Mouse (Mus musculus): ENCODE measurements around the gene Rps11. TPM values are rescaled to one million over a fixed set of nuclear protein-coding genes. Genes with fewer than 3 reads are reported as not detected.
"Not testable (repeated sequence)": the region's sequence is repeated elsewhere in the genome, so short reads cannot be mapped to it uniquely, and the experiment has no call there.

Rps11 gene
- 974 and 1,229 TPM in 2 replicates for total RNA-seq (2014; rRNA removed)
- polyA plus RNA-seq (2015; fragmentation: Nextera tagmentation; extraction: Ambion mirVana) = 814 and 982 TPM in 2 replicates

- peak within 1 kb of the TSS; percentile 92 for H3K27ac ChIP-seq (ENCODE audit: low read depth, low read length)
- H3K9ac ChIP-seq = peak within 1 kb of the TSS; percentile 99
- peaks cover 60% of the 10 kb centered on the region for H3K36me3 ChIP-seq (ENCODE audit: insufficient read depth)
- ATAC-seq = peak; percentile 85
- DNase-seq = peak; percentile 100
- peak within 1 kb of the TSS; percentile 86 for H3K4me3 ChIP-seq (ENCODE audit: low read depth, low read length)
- WGBS = 2% methylated on average over 59 of the region's 59 CpGs
- no peaks in the 10 kb centered on the region for H3K9me3 ChIP-seq (ENCODE audit: low read length)
- TF ChIP-seq CTCF (IDR thresholded peaks at IDR 0.05; ENCODE audit: low read depth) = no peak; the same call in none of the 2 replicates
- no peaks in the 10 kb centered on the region for H3K27me3 ChIP-seq (ENCODE audit: insufficient read depth, low read length)
- peaks cover 11% of the 10 kb centered on the region for H3K4me1 ChIP-seq (ENCODE audit: insufficient read depth)
- H3K4me2 ChIP-seq (ENCODE audit: low read depth) = peak within 1 kb of the TSS; percentile 91
Measured at GRCm38 (mm10) chr7:45124224-45125143, at the start of gene Rps11. Gene Rps11, minus strand, starts transcription at chr7:45124439.

- not testable (repeated sequence) for H3K9ac ChIP-seq; H3K4me2 ChIP-seq (ENCODE audit: low read depth); H3K4me3 ChIP-seq (ENCODE audit: low read depth, low read length); H3K4me1 ChIP-seq (ENCODE audit: insufficient read depth); H3K27ac ChIP-seq (ENCODE audit: low read depth, low read length); H3K36me3 ChIP-seq (ENCODE audit: insufficient read depth); DNase-seq; ATAC-seq; H3K9me3 ChIP-seq (ENCODE audit: low read length)
- peaks cover 45% of the 10 kb centered on the region for H3K27me3 ChIP-seq (ENCODE audit: insufficient read depth, low read length)
- peak; percentile 61 for TF ChIP-seq CTCF (IDR thresholded peaks at IDR 0.05; ENCODE audit: low read depth)
- 58% methylated on average over 1 of the region's 1 CpGs for WGBS
Measured at GRCm38 (mm10) chr7:45173772-45174171, 49.5 kb upstream of the Rps11 start.

GRCm38 (mm10) chr7:45172974-45173373, 48.7 kb upstream of the Rps11 start:
- no peak for DNase-seq
- no peaks in the 10 kb centered on the region; the same call in 1 of the 2 replicates for H3K4me1 ChIP-seq (ENCODE audit: insufficient read depth)
- ATAC-seq = no peak
- no peaks in the 10 kb centered on the region for H3K36me3 ChIP-seq (ENCODE audit: insufficient read depth)
- 69% methylated on average over 7 of the region's 7 CpGs for WGBS
- peaks cover 41% of the 10 kb centered on the region for H3K27me3 ChIP-seq (ENCODE audit: insufficient read depth, low read length)
- TF ChIP-seq CTCF (IDR thresholded peaks at IDR 0.05; ENCODE audit: low read depth) = peak; percentile 43; the same call in 1 of the 2 replicates
- H3K4me3 ChIP-seq (ENCODE audit: low read depth, low read length) = no peak overlapping the region
- H3K27ac ChIP-seq (ENCODE audit: low read depth, low read length) = no peak overlapping the region
- H3K4me2 ChIP-seq (ENCODE audit: low read depth) = no peak overlapping the region
- H3K9me3 ChIP-seq (ENCODE audit: low read length) = no peaks in the 10 kb centered on the region
- H3K9ac ChIP-seq = no peak overlapping the region

- 94% methylated on average over 3 of the region's 3 CpGs for WGBS
- H3K27ac ChIP-seq (ENCODE audit: low read depth, low read length) = no peak overlapping the region
- no peak overlapping the region for H3K4me3 ChIP-seq (ENCODE audit: low read depth, low read length)
- ATAC-seq = peak; percentile 23; the same call in 1 of the 2 replicates
- no peaks in the 10 kb centered on the region for H3K4me1 ChIP-seq (ENCODE audit: insufficient read depth)
- H3K9ac ChIP-seq = no peak overlapping the region
- no peaks in the 10 kb centered on the region for H3K9me3 ChIP-seq (ENCODE audit: low read length)
- H3K36me3 ChIP-seq (ENCODE audit: insufficient read depth) = no peaks in the 10 kb centered on the region
- H3K4me2 ChIP-seq (ENCODE audit: low read depth) = no peak overlapping the region
- TF ChIP-seq CTCF (IDR thresholded peaks at IDR 0.05; ENCODE audit: low read depth) = no peak
- DNase-seq = no peak
- H3K27me3 ChIP-seq (ENCODE audit: insufficient read depth, low read length) = peaks cover 15% of the 10 kb centered on the region
Measured at GRCm38 (mm10) chr7:45169495-45169894, 45.3 kb upstream of the Rps11 start.

GRCm38 (mm10) chr7:45168656-45169055, 44.4 kb upstream of the Rps11 start:
- Histone ChIP-seq H3K4me2 (ENCODE audit: low read depth) (peak overlapping the region; percentile 38), H3K4me3 (ENCODE audit: low read depth, low read length) (no peak overlapping the region), H3K9me3 (ENCODE audit: low read length) (no peaks in the 10 kb centered on the region), H3K4me1 (ENCODE audit: insufficient read depth) (no peaks in the 10 kb centered on the region), H3K27ac (ENCODE audit: low read depth, low read length) (no peak overlapping the region), H3K36me3 (ENCODE audit: insufficient read depth) (no peaks in the 10 kb centered on the region), H3K27me3 (ENCODE audit: insufficient read depth, low read length) (peaks cover 11% of the 10 kb centered on the region), H3K9ac (0 out of 2 replicates have a peak overlapping the region, but pooled peaks have one; percentile 18)
- DNase-seq (no peak), ATAC-seq (no peak)
- TF ChIP-seq CTCF (IDR thresholded peaks at IDR 0.05; ENCODE audit: low read depth) = no peak
- 7% methylated on average over 24 of the region's 24 CpGs for WGBS

- ATAC-seq = peak; percentile 21; the same call in 1 of the 2 replicates
- peaks cover 14% of the 10 kb centered on the region for H3K27me3 ChIP-seq (ENCODE audit: insufficient read depth, low read length)
Measured at GRCm38 (mm10) chr7:45167761-45168445, 43.7 kb upstream of the Rps11 start.

More at GRCm38 (mm10) chr7:45167761-45168445, 43.7 kb upstream of the Rps11 start:
- no peak for TF ChIP-seq CTCF (IDR thresholded peaks at IDR 0.05; ENCODE audit: low read depth)
- no peaks in the 10 kb centered on the region for H3K36me3 ChIP-seq (ENCODE audit: insufficient read depth)
- no peak for DNase-seq
- H3K4me2 ChIP-seq (ENCODE audit: low read depth) = peak overlapping the region; percentile 38
- peak overlapping the region; percentile 18 for H3K4me3 ChIP-seq (ENCODE audit: low read depth, low read length)
- WGBS = 5% methylated on average over 19 of the region's 19 CpGs
- peak overlapping the region; percentile 44 for H3K9ac ChIP-seq
- H3K9me3 ChIP-seq (ENCODE audit: low read length) = no peaks in the 10 kb centered on the region
- H3K27ac ChIP-seq (ENCODE audit: low read depth, low read length) = no peak overlapping the region
- H3K4me1 ChIP-seq (ENCODE audit: insufficient read depth) = no peaks in the 10 kb centered on the region

Measured in forebrain, postnatal 0 days (tissue).